Mouse (Mus musculus): ENCODE data around the gene Tox2.

DNA sequence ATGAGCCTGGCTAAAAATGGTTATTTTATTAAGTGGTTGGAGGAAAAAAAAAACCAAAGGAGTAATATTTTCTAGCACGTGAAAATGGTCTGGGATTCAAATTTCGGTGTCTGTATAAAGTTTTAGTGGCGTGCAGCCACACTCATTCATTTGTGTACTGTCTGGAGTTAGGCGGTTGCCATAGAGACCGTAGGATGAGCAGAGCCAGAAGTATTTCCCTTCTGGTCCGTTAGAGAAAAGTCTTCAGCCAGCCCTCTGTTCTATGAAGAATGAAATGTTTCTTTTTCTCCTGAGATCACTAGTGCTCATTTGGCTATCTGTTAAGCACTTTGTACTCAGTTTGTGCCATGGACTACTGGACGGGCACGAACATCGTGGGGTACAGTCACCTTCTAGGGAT, 146.5 kb downstream of the Tox2 start:
- TF ChIP-seq CTCF (IDR thresholded peaks at IDR 0.05; ENCODE audit: control insufficient read depth, insufficient read depth, insufficient replicate concordance, low read depth, low read length) (no peak), POLR2A (IDR thresholded peaks at IDR 0.05; ENCODE audit: control insufficient read depth, low read depth, low read length) (no peak)
